Mouse (Mus musculus): ENCODE data around the gene Fgfr2. TPM values are rescaled to one million over a fixed set of nuclear protein-coding genes. Genes with fewer than 3 reads are reported as not detected.

Fgfr2 gene
- total RNA-seq, 2 experiments from 2014 or later: 28.8 to 29.4 TPM

DNA sequence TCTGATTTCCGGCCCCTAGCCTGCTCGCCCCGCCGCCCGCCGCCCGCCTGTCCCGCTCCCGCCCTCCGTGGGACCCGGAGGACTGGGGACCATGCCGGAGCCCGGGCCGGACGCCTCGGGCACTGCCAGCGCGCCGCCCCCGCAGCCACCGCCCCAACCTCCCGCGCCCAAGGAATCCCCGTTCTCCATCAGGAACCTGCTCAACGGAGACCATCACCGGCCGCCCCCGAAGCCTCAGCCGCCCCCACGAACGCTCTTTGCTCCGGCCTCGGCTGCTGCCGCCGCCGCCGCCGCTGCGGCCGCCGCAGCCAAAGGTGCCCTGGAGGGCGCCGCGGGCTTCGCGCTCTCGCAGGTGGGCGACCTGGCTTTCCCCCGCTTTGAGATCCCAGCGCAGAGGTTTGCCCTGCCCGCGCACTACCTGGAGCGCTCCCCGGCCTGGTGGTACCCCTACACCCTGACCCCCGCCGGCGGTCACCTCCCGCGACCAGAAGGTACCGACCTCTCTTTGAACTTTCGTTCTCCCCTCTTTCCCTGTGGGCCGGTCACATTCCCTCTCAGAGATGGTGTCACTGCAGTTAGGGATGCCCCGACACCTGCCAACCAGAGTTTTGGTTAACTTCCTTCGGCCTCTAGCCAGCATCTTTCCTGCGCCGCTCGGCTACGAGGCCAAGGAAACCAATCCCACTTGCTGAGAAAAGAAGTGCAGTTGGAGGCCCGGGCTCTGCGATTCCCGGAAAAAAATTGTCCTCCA, 1580.1 kb downstream of the Fgfr2 start:
- intact Hi-C loops (cut with DNase I): loop anchor here (5.0 kb wide), 1 partner anchor 339 kb away; no protein-coding TSS in a partner anchor

DNA sequence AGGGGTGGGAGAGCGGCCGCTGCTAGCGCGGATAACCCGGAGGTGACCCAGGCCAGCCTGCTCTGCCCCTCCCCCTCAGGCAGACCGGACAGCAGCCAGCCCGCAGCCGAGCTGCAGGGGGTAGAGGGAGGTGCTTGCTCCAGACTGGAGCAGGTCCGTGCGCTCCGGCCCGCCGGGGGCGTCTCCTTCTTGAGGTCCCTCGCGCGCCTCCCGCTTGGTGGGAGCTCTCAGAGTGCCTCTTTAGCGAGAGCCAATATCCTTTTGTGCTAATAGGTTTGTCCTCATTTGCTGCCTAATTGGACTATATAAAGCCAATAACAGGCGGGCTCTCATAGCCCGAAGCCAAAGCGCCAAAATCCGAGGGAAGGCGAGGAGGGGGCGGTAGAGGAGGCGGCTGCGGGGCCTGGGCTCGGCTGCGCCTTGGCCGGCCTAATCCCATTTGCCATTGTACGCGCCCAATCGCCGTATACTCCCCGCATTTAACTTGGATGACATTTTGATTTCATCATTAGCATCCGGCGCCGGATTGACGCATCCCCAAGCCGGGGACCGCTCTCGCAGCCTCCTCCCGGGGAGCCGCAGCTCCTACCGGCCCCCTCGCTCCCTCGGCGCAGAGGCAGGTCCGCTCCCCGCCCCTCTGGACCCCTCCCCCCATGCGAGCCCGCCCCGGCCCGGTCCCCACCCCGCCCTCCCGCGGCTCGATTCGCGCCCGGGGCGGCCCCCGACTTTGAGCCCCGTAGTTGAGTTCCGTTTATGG, 1580.9 kb downstream of the Fgfr2 start, which contains the start of gene Hmx3:
TSS of gene Hmx3 (plus strand) at position 753 of the 757 bp plus-strand sequence.
- peak in 1 of 2 experiments; percentile 29 for DNase-seq (ENCODE audit: extremely low spot score in 1 of 2, low spot score in 2 of 2)
- intact Hi-C loops (cut with DNase I): loop anchor here (5.0 kb wide), 1 partner anchor 340 kb away; no protein-coding TSS in a partner anchor

More for the DNA sequence above, 1580.1 kb downstream of the Fgfr2 start:
- no peak for DNase-seq (ENCODE audit: extremely low spot score in 1 of 2, low spot score in 2 of 2)

DNA sequence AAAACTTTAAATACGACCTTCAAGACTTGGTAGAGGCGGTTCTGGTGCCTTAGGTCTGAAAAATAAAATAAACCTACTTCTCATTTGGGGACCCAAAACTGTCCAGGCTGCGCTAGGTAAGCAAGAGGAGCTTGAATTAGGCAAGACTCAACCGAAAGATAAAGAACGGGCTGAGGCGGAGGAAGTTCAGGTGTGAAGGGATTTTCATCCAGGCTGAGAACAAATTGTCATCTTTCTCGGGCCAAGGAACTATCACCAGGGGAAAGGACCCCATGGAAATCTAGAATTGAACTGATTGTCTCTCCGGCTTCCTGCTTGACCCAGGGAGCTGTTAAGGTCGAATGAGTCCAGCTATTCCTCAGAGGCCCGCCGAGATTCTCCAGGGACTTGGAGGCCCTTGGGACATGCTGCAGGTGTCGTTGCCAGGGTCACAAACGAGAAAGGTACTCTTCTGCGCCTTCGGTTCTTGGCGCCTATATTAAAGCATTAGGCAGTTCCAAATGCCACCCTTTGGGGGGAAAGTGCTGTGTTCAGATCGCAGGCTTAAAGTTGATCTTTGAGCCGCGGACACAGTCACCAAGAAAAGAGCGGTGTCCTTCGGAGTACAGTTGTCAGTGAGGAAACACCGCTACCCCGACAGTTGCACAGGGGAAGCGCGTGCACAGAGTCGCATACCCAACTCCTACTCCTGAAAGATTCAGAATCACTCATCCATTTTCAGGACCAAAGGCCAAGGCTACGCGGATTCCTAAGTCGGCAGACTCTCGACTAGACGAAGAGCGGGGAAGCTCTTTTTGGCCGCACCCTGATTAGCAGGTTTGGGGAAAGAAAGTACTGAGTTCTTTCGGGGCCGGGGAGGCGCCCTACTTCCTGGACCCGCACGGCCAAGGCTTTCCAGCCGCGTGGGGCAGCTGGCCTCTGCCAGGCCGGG, 1581.7 kb downstream of the Fgfr2 start:
- DNase-seq (ENCODE audit: extremely low spot score in 1 of 2, low spot score in 2 of 2): no peak
- intact Hi-C loops (cut with DNase I): loop anchor here (5.0 kb wide), 1 partner anchor 341 kb away; no protein-coding TSS in a partner anchor

DNA sequence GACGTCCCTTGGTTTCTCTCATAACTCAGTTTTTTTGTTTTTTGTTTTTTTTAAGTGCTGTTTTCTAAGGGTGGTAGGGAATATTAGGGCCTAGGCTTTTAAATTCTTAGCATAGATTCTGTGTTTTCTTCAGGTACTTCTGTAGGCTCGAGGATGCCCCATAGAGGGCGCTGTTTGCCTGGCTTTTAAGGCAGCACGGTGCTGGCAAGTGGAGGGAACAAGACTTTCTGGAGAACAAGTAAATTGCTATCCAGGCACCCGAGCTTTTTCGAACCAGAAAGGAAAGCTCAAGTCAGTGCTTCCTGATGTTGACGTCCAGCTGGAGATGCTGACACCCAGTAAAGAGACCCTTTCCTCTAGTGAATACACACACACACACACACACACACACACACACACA, 1583.2 kb downstream of the Fgfr2 start:
- intact Hi-C loops (cut with DNase I): loop anchor here (5.0 to 10.0 kb wide), 2 partner anchors 105 to 342 kb away; no protein-coding TSS in a partner anchor
- DNase-seq (ENCODE audit: extremely low spot score in 1 of 2, low spot score in 2 of 2): peak; percentile 72 to 86

DNA sequence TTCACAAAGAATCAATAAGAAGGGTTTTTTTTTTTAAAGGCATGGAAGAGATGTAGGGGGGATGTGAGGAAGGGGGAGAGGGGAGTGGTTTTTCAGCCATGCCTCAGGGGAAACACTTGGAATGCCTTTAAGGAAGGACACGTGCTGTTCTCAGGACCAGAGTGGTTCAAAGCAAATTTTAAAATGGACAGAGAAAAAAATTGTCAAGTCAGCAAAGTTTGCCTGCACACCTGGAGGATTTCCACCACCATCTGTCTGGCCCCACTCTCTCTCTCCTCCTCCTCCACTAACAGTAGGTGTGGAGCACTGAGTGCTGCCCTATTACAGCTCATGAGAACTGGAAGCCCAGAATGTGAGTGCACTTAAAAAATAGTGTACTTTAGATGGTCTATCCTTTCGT, 1619.4 kb downstream of the Fgfr2 start:
- no peak for DNase-seq (ENCODE audit: extremely low spot score in 1 of 2, low spot score in 2 of 2)
- intact Hi-C loops (cut with DNase I): no loop called here

DNA sequence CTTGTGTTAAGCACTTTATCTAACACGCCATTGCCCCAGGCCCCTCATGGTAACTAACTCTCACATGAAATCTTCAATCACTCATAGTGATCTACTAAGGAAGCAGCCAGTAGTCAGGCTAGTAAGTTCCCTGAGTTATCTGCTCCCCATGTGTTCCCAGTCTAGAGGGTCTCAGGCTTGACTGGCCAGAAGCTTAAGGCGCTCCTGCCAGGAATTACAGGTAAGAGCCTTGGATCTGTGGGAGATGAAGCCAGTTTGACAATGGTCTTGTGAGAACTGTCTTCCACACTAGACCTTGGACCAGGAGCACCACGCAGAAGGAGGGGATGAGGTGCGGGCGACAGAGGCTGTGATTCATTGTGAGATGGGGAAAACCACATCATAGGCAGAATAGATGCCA, 1644.7 kb downstream of the Fgfr2 start:
- intact Hi-C loops (cut with DNase I): no loop called here
- DNase-seq (ENCODE audit: extremely low spot score in 1 of 2, low spot score in 2 of 2): no peak

DNA sequence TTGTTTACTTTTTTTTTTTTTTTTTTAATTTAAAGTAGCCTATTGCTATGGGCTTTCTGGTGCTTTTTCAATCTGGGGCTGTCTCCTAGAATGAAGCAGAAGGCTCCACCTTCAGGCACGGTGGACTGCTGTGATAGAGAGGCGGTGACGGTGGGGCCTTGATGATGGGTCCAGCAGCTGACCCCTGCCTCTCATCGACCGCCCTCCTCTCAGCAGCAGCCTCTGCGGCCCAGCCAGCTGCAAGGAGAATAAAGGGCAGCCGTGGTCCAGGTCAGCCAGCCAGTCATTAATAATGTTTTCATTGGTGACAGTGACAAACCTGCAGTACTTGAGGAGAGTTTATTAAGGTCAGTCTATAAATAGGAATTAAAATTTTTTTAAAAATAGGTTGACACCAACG, 1646.0 kb downstream of the Fgfr2 start:
- no peak for DNase-seq (ENCODE audit: extremely low spot score in 1 of 2, low spot score in 2 of 2)
- intact Hi-C loops (cut with DNase I): no loop called here

DNA sequence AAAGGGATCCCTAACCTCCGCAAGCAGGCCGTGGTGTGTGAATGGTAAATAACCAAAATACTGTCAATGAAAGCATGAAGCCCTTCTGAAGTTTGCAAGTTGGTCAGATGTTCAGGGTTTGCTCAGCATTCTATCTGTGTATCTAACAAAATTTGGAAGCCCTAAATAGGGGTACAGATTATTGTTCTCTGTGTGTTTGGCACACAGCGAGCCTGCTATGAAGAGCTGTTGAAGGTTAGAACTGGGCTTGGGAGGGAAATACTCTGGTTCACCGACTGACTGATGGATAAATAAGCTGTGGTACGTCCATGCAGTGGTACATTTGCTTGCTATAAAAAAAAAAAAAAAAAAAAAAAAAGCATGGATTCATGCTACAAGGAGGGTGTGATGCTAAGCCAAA, 1651.6 kb downstream of the Fgfr2 start:
- DNase-seq (ENCODE audit: extremely low spot score in 1 of 2, low spot score in 2 of 2): no peak
- intact Hi-C loops (cut with DNase I): no loop called here

- no peak for DNase-seq (ENCODE audit: extremely low spot score in 1 of 2, low spot score in 2 of 2)
- intact Hi-C loops (cut with DNase I): no loop called here
These were observed 1653.6 kb downstream of the Fgfr2 start for GRCm38 (mm10) chr7:131469506-131469905.

DNA sequence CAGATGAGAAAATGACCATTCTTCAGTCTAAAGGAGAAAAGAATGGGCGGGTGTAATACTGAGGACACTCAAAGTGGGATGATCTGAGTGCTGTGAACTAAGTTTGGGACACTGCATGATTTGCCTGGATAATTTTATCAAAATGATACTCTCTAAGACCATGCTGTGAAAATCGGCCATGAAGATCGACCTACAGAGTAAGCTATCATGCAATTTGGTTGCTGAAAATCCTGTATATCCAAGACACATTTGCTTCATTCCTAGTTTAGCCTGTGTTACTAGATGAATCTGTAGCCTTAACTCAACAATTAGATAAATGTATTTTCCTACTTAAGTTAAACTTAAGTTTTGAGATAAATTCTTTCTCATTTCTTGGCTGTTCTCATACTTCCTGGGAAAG, 1655.8 kb downstream of the Fgfr2 start:
- DNase-seq (ENCODE audit: extremely low spot score in 1 of 2, low spot score in 2 of 2): no peak
- intact Hi-C loops (cut with DNase I): no loop called here

DNA sequence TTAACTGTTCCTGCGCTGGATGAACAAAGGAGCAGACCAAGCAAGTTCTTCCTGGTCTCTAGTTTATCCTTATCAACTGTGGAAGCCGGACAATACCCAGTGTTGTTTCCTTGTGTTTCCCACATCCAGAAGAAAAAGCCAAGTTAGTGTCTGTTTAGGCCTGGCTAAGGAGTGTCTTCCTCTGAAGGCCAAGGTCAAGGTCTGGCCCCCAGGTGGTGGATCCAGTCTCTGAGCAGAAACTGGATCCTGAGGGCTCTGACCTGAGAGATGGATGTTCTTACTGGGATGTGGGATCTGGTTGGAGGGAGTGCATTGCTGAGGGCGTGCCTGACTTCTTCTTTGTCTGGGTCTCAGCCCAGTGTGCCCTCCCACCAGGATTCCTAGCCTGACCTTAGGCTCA, 1657.4 kb downstream of the Fgfr2 start:
- no peak for DNase-seq (ENCODE audit: extremely low spot score in 1 of 2, low spot score in 2 of 2)
- intact Hi-C loops (cut with DNase I): no loop called here

GRCm38 (mm10) chr7:131465117-131465601, 1658.0 kb downstream of the Fgfr2 start:
- intact Hi-C loops (cut with DNase I): no loop called here
- DNase-seq (ENCODE audit: extremely low spot score in 1 of 2, low spot score in 2 of 2): no peak

DNA sequence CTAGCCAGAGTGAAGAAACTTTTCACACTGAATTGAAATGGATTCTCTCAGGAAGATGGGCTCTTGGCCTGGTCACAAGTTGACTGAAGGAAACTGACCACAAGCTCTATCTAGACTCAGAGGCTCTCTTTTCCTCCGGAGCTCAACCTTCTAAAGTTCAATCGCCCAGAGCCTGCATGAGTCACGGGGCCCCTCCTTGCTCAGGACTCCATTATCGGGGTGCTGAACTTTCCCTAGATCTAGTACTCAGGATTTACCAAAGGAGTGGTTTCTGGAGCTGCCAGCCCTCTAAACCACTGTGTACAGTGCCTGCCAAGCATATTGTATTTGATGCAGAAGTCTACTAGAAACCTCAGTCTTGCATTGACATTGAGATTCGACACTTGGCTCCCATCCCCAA, 1666.4 kb downstream of the Fgfr2 start:
- DNase-seq (ENCODE audit: extremely low spot score in 1 of 2, low spot score in 2 of 2): no peak
- intact Hi-C loops (cut with DNase I): no loop called here

GRCm38 (mm10) chr7:131437051-131437450, 1686.1 kb downstream of the Fgfr2 start:
- intact Hi-C loops (cut with DNase I): loop anchor here (10.0 kb wide), 3 partner anchors 98 to 308 kb away; partner anchors contain the start of gene Bub3
- DNase-seq (ENCODE audit: extremely low spot score in 1 of 2, low spot score in 2 of 2): no peak

DNA sequence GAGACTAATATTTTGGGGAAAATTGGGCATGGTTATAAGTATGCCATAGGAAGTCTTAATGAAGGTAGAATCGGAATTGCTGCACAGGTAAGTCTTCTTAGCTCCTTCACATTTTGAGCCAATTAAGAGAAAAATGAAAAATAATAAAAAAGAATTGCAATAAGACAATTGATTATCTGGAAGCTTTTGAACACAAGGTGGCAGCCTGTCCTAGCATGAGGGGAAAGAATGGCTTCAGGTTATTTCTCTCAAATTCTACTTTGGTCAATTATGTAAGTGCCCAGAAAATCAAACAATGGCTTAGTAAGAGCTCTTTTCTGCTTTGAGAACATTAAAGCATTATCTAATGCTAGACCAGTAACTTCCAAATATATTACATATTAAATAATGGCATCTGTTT, 1688.9 kb downstream of the Fgfr2 start:
- DNase-seq (ENCODE audit: extremely low spot score in 1 of 2, low spot score in 2 of 2): no peak
- intact Hi-C loops (cut with DNase I): loop anchor here (10.0 kb wide), 3 partner anchors 101 to 311 kb away; partner anchors contain the start of gene Bub3

GRCm38 (mm10) chr7:131432244-131432643, 1690.9 kb downstream of the Fgfr2 start:
- peak; percentile 38 to 60 for DNase-seq (ENCODE audit: extremely low spot score in 1 of 2, low spot score in 2 of 2)
- intact Hi-C loops (cut with DNase I): loop anchor here (2.0 to 10.0 kb wide), 4 partner anchors 103 to 451 kb away; partner anchors contain the start of gene Bub3

DNA sequence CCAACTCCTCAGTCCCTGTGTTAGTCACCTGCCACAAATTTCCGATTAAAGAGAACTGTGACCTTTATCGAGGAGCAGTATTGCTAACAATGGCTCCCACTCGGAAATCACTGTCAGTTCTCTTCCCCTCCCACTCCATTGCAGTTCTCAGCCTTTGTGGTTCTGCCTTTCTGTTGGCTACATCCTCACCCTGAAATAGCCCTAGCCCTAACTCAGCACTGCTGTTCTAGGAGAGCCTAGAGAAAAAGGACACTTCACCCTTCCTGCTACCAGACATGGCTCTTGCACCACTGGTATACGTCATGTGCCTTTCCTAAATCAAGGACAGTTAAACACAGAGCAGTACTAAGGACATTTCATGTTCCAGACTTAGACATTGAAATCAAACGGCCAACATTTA, 1695.8 kb downstream of the Fgfr2 start:
- no peak for DNase-seq (ENCODE audit: extremely low spot score in 1 of 2, low spot score in 2 of 2)
- intact Hi-C loops (cut with DNase I): no loop called here

DNA sequence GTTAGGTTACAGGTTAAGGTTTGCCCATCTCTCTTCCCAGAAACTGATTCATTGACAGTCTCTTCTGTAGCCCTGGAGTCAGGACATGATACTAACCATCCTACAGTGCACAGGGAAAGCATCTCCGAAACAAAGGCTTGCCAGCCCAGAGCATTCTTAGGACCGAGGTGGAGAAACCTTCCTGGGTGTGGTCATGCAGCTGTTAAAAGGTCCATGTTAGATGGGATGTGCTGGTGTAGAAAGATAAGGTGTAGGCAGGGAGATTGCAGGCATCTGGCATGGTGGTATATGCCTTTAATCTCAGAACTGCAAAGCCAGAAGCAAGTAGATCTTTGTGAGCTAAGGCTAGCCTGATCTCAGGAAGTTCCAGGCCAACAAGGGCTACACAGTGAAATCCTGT, 1698.2 kb downstream of the Fgfr2 start:
- intact Hi-C loops (cut with DNase I): no loop called here
- DNase-seq (ENCODE audit: extremely low spot score in 1 of 2, low spot score in 2 of 2): no peak
